Mouse (Mus musculus) hindbrain, embryonic 13.5 days (tissue): ENCODE data around the gene Nup62. TPM values are rescaled to one million over a fixed set of nuclear protein-coding genes. Genes with fewer than 3 reads are reported as not detected.

Source experiments
- ATAC-seq: fragments of 200-750 bp; cut with Nextera tagmentation; 2 replicates; pipeline ENCODE4 v1.8.0; 2017; ENCODE audit warnings: moderate TSS enrichment; ENCODE audit not compliant: low FRiP score
- H3K27ac ChIP-seq: fragments of 300-500 bp; sonication (generic); 2 replicates; pipeline ENCODE4 v1.5.1; 2015; ENCODE audit warnings: inconsistent platforms, mild to moderate bottlenecking, moderate library complexity
- H3K27me3 ChIP-seq: fragments of 300-500 bp; sonication (generic); 2 replicates; pipeline ENCODE4 v1.6.1; 2015; ENCODE audit warnings: mild to moderate bottlenecking, inconsistent platforms
- H3K36me3 ChIP-seq: fragments of 300-500 bp; sonication (generic); 2 replicates; pipeline ENCODE4 v1.6.1; 2015; ENCODE audit warnings: mild to moderate bottlenecking, inconsistent platforms
- H3K4me1 ChIP-seq: fragments of 300-500 bp; sonication (generic); replicated peaks from 2 replicates; pipeline ENCODE4 v1.6.1; 2015; ENCODE audit warnings: inconsistent platforms
- H3K4me2 ChIP-seq: fragments of 300-500 bp; sonication (generic); 2 replicates; pipeline ENCODE4 v1.6.1; 2015; ENCODE audit warnings: inconsistent platforms, mild to moderate bottlenecking, moderate library complexity
- H3K4me3 ChIP-seq: fragments of 300-500 bp; sonication (generic); 2 replicates; pipeline ENCODE4 v1.5.1; 2015; ENCODE audit warnings: mild to moderate bottlenecking, inconsistent platforms
- H3K9ac ChIP-seq: fragments of 300-500 bp; sonication (generic); 2 replicates; pipeline ENCODE4 v1.6.1; 2015; ENCODE audit warnings: mild to moderate bottlenecking, inconsistent platforms
- H3K9me3 ChIP-seq: fragments of 300-500 bp; sonication (generic); 2 replicates; pipeline ENCODE4 v1.6.1; 2016; ENCODE audit warnings: inconsistent platforms
- WGBS: fragments of 180-500 bp; shearing (Covaris S2); methylation state at CpG from one replicate; pipeline ENCODE4 v1.1.7; 2015; 5-methylcytosine and 5-hydroxymethylcytosine counted together
- polyA plus RNA-seq: library from polyadenylated mRNA; unstranded; fragments of >200 nt; fragmentation: Nextera tagmentation; extraction: Ambion mirVana; gene quantifications from 2 replicates; pipeline ENCODE4 v1.2.1, GENCODE M21; 2015

Nup62 gene
- polyA plus RNA-seq, 1 experiment from 2014 or later: 47.9 TPM

- H3K36me3 ChIP-seq: peaks cover 52% of the 10 kb centered on the region
Measured at GRCm38 (mm10) chr7:44840426-44840825, 24.5 kb downstream of the Nup62 start.

GRCm38 (mm10) chr7:44841825-44842463 lies 26.1 kb downstream of the Nup62 start:
- Histone ChIP-seq H3K27me3 (peaks cover 46% of the 10 kb centered on the region), H3K4me2 (no peak overlapping the region), H3K4me3 (no peak overlapping the region), H3K27ac (no peak overlapping the region), H3K9me3 (no peaks in the 10 kb centered on the region), H3K9ac (no peak overlapping the region), H3K36me3 (peaks cover 67% of the 10 kb centered on the region), H3K4me1 (peaks cover 24% of the 10 kb centered on the region)
- WGBS: 94% methylated on average over 8 of the region's 8 CpGs
- no peak for ATAC-seq

More at GRCm38 (mm10) chr7:44840426-44840825, 24.5 kb downstream of the Nup62 start:
- Histone ChIP-seq H3K27me3 (peaks cover 46% of the 10 kb centered on the region), H3K9ac (peak overlapping the region; percentile 69), H3K9me3 (no peaks in the 10 kb centered on the region), H3K4me3 (no peak overlapping the region), H3K27ac (no peak overlapping the region), H3K4me2 (peak overlapping the region; percentile 59; the same call in 1 of the 2 replicates), H3K4me1 (peaks cover 19% of the 10 kb centered on the region)
- ATAC-seq: no peak
- WGBS: 52% methylated on average over 14 of the region's 14 CpGs

- Histone ChIP-seq H3K27me3 (peaks cover 26% of the 10 kb centered on the region), H3K27ac (no peak overlapping the region), H3K36me3 (peaks cover 68% of the 10 kb centered on the region), H3K9ac (no peak overlapping the region), H3K4me2 (no peak overlapping the region), H3K9me3 (no peaks in the 10 kb centered on the region), H3K4me3 (no peak overlapping the region), H3K4me1 (peaks cover 23% of the 10 kb centered on the region)
- ATAC-seq: no peak
- WGBS: 96% methylated on average over 10 of the region's 10 CpGs
Measured at GRCm38 (mm10) chr7:44845006-44845405, 29.1 kb downstream of the Nup62 start.

GRCm38 (mm10) chr7:44846804-44847203 lies 30.9 kb downstream of the Nup62 start:
- peak overlapping the region; percentile 2; the same call in 1 of the 2 replicates for H3K4me3 ChIP-seq
- ATAC-seq: no peak
- H3K4me1 ChIP-seq: peaks cover 31% of the 10 kb centered on the region
- peaks cover 8% of the 10 kb centered on the region for H3K27me3 ChIP-seq
- H3K4me2 ChIP-seq: 0 out of 2 replicates have a peak overlapping the region, but pooled peaks have one; percentile 8
- H3K36me3 ChIP-seq: peaks cover 58% of the 10 kb centered on the region
- WGBS: 92% methylated on average over 7 of the region's 7 CpGs
- no peak overlapping the region for H3K27ac ChIP-seq
- H3K9ac ChIP-seq: no peak overlapping the region
- no peaks in the 10 kb centered on the region for H3K9me3 ChIP-seq

GRCm38 (mm10) chr7:44847772-44848171 lies 31.9 kb downstream of the Nup62 start:
- Histone ChIP-seq H3K9ac (peak overlapping the region; percentile 77), H3K4me3 (peak overlapping the region; percentile 78), H3K4me1 (peaks cover 40% of the 10 kb centered on the region), H3K36me3 (peaks cover 55% of the 10 kb centered on the region), H3K27ac (peak overlapping the region; percentile 98), H3K4me2 (peak overlapping the region; percentile 86), H3K9me3 (no peaks in the 10 kb centered on the region), H3K27me3 (no peaks in the 10 kb centered on the region)
- WGBS: 81% methylated on average over 5 of the region's 5 CpGs
- ATAC-seq: no peak

GRCm38 (mm10) chr7:44848561-44849415 lies 32.9 kb downstream of the Nup62 start, which contains the start of the genes Akt1s1 and Tbc1d17:
Akt1s1 (plus strand) TSS chr7:44848991.
Tbc1d17 (minus strand) TSS chr7:44849079.
- Histone ChIP-seq H3K27ac (peak within 1 kb of the TSS; percentile 98), H3K27me3 (no peaks in the 10 kb centered on the region), H3K4me3 (peak within 1 kb of the TSS; percentile 78), H3K9ac (peak within 1 kb of the TSS; percentile 87), H3K4me2 (peak within 1 kb of the TSS; percentile 86), H3K9me3 (no peaks in the 10 kb centered on the region), H3K4me1 (peaks cover 50% of the 10 kb centered on the region), H3K36me3 (peaks cover 49% of the 10 kb centered on the region)
- under 1% methylated on average over 54 of the region's 54 CpGs for WGBS
- peak; percentile 87 for ATAC-seq

GRCm38 (mm10) chr7:44849416-44850111 lies 33.7 kb downstream of the Nup62 start:
- peaks cover 42% of the 10 kb centered on the region for H3K36me3 ChIP-seq
- H3K27me3 ChIP-seq: no peaks in the 10 kb centered on the region
- peak overlapping the region; percentile 86 for H3K4me2 ChIP-seq
- ATAC-seq: peak; percentile 77
- WGBS: under 1% methylated on average over 41 of the region's 41 CpGs
- no peaks in the 10 kb centered on the region for H3K9me3 ChIP-seq
- peaks cover 57% of the 10 kb centered on the region for H3K4me1 ChIP-seq
- H3K27ac ChIP-seq: peak overlapping the region; percentile 98
- peak overlapping the region; percentile 78 for H3K4me3 ChIP-seq
- peak overlapping the region; percentile 87 for H3K9ac ChIP-seq

- WGBS: under 1% methylated on average over 31 of the region's 33 CpGs
- ATAC-seq: peak; percentile 32
- peak overlapping the region; percentile 78 for H3K4me3 ChIP-seq
- H3K27ac ChIP-seq: peak overlapping the region; percentile 98
- H3K27me3 ChIP-seq: no peaks in the 10 kb centered on the region
- H3K9ac ChIP-seq: peak overlapping the region; percentile 87
- H3K9me3 ChIP-seq: no peaks in the 10 kb centered on the region
- peaks cover 63% of the 10 kb centered on the region for H3K4me1 ChIP-seq
- peak overlapping the region; percentile 86 for H3K4me2 ChIP-seq
- peaks cover 36% of the 10 kb centered on the region for H3K36me3 ChIP-seq
Measured at GRCm38 (mm10) chr7:44850146-44850545, 34.3 kb downstream of the Nup62 start.

- H3K4me2 ChIP-seq: peak overlapping the region; percentile 86
- WGBS: 84% methylated on average over 8 of the region's 8 CpGs
- H3K9ac ChIP-seq: peak overlapping the region; percentile 87
- no peak for ATAC-seq
- H3K9me3 ChIP-seq: no peaks in the 10 kb centered on the region
- peaks cover 27% of the 10 kb centered on the region for H3K36me3 ChIP-seq
- peaks cover 66% of the 10 kb centered on the region for H3K4me1 ChIP-seq
- no peaks in the 10 kb centered on the region for H3K27me3 ChIP-seq
- H3K27ac ChIP-seq: peak overlapping the region; percentile 98
- H3K4me3 ChIP-seq: peak overlapping the region; percentile 78
Measured at GRCm38 (mm10) chr7:44850789-44851624, 35.1 kb downstream of the Nup62 start.

GRCm38 (mm10) chr7:44851625-44852234 lies 35.8 kb downstream of the Nup62 start:
- no peak overlapping the region for H3K27ac ChIP-seq
- no peak for ATAC-seq
- H3K4me1 ChIP-seq: peaks cover 69% of the 10 kb centered on the region
- WGBS: 94% methylated on average over 12 of the region's 12 CpGs
- peaks cover 20% of the 10 kb centered on the region for H3K36me3 ChIP-seq
- peak overlapping the region; percentile 86; the same call in 1 of the 2 replicates for H3K4me2 ChIP-seq
- no peak overlapping the region for H3K9ac ChIP-seq
- peak overlapping the region; percentile 78; the same call in 1 of the 2 replicates for H3K4me3 ChIP-seq
- H3K27me3 ChIP-seq: no peaks in the 10 kb centered on the region
- H3K9me3 ChIP-seq: no peaks in the 10 kb centered on the region
